Mouse (Mus musculus): ENCODE results near the gene Pex14.
A peak's percentile ranks its signal among the peaks of the same experiment; 100 is the strongest.
"Not testable (repeated sequence)": the region's sequence is repeated elsewhere in the genome, so short reads cannot be mapped to it uniquely, and the experiment has no call there.

Gene Pex14

DNA sequence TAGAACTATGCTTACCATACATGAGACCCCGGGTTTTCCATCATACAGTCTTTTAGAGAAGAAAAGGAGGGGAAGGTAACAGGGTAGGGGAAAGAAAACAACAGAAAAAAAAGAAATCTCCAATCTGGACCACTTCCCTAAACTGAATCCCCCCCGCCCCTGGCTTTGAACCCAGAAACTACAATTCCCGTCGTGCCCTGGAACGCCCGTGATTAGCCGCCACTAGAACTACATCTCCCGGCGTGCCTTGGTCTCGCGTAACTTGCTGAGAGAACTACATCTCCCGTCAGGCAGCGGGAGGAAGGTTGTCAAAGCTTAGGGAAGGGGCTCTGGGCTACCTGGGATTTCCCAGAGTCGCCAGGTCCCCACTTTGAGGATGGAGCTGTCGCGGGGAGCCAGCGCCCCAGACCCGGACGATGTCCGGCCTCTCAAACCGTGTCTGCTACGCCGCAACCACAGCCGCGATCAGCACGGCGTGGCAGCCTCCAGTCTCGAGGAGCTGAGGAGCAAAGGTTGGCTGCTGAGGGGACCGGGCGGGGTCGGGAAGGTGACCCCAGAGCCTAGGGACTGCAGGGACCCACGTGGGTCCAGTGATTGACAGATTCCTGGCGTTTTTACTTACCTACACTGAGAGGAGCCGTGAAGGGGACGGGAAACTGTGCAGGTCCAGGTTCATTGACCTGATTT is 4.3 kb upstream of the Pex14 start, which contains the start of gene Dffa:
Dffa (plus strand) TSS at position 272 of the 687 bp plus-strand sequence.
- DNase-seq (ENCODE audit: low spot score in 2 of 2): peak; percentile 78 to 84

DNA sequence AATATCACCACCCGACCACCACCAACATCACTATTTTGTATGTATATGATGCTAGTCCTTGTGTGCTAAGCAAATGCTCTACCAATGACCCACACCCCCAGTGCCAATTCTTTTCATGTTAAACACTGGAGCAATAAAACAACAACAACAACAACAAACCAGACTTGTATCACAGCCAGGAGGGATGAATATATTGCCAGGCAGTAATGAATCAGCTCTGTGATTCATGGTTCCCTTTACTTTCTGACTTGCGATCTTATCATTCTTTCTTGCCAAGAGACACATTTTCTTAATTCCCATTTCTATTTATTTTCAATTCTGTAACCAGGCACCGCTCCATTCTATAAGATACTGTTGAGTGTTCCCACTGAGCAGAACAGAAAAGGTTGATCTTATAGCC is 1.8 kb upstream of the Pex14 start:
- DNase-seq (ENCODE audit: low spot score in 2 of 2): no peak

DNA sequence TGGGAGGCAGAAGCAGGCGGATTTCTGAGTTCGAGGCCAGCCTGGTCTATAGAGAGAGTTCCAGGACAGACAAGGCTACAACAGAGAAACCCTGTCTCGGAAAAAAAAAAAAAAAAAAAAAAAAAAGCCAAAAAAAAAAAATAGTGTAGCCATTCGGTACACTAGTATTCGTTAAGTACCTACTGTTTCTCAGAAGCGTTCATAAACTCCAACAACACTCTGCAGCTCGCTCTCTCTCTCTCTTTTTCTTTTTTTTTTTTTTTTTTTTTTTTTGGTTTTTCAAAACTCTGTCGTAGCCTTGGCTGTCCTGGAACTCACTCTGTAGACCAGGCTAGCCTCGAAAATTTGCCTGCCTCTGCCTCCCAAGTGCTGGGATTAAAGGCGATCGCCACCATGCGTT is 773 bp upstream of the Pex14 start:
- DNase-seq (ENCODE audit: low spot score in 2 of 2): not testable (repeated sequence)

DNA sequence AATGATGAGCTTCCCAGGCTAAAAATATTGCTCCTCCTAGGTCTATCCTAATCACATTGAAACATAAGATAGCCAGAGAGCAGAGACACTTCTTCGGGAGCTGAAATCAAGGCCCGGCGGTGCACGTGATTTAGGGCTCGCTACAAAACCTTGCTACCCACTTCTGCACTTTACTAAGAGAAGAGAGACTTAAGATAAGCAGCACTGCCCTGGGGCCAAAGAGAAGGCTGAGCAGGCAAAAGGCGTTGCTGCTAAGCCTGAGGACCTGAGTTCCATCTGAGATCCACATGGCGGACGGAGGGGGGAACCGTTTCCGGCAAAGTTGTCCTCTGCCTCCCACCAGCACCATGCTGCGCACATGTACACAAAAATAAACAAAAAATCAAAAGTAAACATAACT is 1.1 kb downstream of the Pex14 start:
- no peak for DNase-seq (ENCODE audit: low spot score in 2 of 2)

DNA sequence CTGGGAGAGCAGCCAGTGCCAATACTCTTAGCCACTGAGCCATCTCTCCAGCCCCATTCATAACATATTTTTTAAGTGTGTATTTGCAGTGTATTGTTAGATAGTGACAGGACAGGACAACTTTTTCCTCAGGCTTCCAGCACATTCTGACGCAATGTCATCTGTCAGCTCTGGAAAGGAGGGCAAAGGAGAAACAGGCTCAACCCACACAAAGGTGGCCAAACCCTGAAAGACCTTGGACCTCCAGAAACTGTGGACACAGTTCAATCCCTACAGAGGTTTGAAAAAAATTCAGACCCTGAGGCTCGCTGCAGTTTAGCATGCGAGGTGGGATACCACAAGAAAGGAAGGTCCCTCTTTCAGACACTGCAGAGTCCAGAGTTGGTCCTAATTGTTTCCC is 1.7 kb downstream of the Pex14 start:
- DNase-seq (ENCODE audit: low spot score in 2 of 2): no peak

DNA sequence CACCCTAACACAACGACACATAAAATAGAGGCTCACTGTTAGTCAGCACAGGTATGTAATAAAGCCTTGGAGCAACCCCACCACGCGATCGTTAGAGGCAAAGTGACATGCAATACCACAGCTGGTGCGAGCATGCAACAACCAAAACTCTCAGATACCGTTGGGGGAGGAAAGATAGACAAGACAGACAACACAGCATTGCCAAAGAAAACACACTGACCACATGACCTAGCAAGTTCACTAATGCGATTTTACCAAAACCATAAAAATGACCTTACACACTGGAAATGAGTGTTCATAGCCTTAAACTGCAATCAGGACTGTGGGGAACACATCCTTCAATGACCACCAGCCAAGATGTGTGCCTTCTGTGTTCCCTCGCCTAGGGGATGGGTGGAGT is 8.3 kb downstream of the Pex14 start:
- DNase-seq (ENCODE audit: low spot score in 2 of 2): no peak

DNA sequence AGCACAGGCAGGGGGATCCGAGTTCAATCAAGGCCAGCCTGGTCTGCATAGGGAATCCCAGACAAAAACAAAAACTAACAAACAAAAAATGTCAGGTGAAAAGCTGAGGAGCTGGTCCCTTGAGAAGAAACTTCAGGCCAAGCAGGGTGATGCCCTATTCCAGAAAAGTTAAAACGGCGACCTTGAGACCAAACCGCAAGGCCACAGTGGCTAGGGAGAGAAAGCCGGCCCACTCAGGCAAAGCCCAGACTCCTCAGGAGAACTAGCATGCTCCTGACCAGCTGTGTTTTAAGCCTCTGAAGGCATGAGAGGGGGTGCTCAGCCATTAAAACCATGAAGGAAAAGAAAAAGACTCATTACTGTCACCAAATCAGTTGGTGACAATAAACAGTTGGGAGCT is 14.3 kb downstream of the Pex14 start:
- DNase-seq (ENCODE audit: low spot score in 2 of 2): no peak

DNA sequence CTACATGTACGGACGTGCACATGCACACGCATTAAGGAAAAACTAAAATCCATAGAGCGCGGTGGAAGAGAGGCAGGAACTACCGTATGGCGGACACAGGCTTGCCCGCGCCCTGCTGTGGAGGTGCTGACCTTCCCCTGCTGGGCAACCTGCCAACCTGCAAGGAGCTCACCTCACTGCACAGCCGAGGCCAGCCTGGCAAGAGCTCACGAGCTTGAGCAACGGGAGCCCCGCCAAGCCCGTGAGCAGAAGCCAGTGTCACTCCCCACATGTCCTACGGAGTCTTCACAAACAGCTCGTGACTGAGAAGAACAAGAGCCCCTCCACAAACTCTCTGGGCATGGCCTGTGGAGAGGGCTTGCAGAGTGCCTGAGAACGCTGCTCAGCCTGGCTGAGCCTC is 18.1 kb downstream of the Pex14 start:
- no peak for DNase-seq (ENCODE audit: low spot score in 2 of 2)

DNA sequence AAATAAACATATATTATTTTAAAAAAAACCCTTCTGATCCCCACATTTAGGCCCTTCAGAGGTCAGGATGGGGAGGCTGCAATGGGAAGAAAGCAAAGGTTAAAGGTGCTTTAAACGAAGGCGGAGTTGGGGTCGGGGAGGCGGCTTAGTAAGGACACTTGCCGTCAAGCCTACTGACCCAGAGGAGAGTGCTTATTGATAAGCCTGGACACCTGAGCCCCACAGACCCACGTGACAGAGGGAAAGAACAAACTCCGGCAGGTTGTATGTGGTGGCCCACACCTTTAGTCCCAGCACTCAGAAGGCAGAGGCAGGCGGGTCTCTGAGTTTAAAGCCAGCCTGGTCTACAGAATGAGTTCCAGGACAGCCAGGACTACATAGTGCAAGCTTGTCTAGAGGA is 19.6 kb downstream of the Pex14 start:
- DNase-seq (ENCODE audit: low spot score in 2 of 2): no peak

DNA sequence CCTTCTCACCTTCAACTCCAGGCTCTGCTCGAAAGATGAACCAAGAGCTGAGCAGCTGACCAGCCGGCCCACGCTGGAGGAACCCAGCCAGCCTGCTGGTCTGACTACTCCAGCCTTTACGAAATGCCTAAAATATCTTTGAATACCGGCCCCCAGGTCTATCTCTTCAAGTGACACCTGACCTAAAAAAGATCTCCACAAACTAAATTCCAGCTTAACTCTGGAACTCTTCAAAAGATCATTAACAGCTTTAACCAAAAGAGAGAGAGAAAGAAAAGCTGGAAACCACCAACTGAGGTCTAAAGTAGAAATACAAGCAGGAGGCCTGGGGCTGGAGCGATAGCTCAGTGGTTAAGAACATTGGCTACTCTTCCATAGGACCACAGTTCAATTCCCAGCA is 20.0 kb downstream of the Pex14 start:
- no peak for DNase-seq (ENCODE audit: low spot score in 2 of 2)

DNA sequence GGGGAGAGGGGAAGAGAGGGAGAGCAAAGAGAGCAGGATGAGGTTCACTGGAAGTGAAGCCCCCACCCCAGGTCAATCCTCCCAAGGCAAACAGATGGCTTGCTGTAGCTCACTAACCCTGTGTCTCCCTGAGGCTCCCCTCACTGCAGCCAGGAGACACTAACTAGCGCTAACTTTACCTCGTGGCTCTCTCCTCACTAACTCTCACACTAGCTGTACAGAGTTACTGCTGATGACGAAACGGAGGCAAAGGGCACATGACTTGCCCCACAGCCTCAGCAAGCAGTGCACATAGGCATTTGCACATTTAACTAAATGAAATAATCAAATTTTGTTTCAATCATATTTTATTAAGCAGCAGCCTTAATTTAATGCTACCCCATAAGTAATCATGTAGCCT is 21.4 kb downstream of the Pex14 start:
- no peak for DNase-seq (ENCODE audit: low spot score in 2 of 2)

DNA sequence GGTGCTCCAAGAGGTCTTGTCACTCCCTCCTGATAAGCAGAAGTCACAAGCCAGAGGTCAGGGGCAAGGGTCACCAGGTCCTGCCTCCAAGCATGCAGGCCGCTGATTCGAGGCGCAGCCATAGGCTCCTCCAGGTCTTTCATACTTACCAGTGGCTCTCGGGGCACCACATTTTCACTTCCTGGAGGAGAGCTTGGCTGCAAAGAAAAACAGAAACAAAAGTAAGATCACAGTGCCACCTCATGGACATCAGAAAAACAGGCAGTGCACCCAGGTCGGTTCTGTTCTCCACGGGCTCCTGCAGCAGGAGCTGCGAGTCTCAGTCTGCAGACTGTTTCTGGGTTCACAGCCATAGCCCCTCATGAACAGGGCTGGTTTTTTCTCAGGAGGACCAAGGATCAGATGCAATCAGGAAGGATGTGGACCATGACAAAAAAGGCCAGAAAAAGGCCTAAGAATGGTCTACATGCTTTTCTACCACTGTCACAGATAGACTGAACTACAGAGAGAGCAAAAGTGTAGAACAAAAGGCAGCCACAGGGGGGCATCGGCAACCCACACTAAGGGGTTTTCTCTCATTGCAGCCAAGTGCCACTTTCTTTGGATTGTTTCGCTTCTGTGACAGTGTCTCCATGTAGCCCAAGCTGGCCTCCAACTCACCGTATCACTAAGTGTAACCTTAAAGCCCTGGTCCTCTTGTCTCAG is 23.7 kb downstream of the Pex14 start:
- DNase-seq (ENCODE audit: low spot score in 2 of 2): peak; percentile 62 to 70

DNA sequence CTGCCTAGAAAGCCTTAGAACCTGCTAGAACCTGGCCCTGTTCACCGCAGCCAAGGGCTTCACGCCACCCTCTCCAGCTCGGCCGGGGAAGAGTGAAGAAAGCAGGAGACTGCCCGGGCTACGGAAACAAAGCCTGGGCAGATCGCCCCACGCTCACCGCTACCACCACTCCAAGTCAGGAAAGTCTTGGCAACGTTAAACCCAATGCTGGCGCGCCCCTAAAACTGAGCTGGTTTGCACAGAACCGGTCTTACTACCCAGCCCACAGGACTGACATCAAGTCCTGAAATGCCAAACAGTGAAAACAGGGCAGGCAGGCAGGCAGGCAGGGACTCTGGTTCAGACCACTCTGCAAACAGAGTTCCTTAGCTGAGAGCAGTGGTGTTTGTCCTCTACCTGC is 24.6 kb downstream of the Pex14 start:
- no peak for DNase-seq (ENCODE audit: low spot score in 2 of 2)

DNA sequence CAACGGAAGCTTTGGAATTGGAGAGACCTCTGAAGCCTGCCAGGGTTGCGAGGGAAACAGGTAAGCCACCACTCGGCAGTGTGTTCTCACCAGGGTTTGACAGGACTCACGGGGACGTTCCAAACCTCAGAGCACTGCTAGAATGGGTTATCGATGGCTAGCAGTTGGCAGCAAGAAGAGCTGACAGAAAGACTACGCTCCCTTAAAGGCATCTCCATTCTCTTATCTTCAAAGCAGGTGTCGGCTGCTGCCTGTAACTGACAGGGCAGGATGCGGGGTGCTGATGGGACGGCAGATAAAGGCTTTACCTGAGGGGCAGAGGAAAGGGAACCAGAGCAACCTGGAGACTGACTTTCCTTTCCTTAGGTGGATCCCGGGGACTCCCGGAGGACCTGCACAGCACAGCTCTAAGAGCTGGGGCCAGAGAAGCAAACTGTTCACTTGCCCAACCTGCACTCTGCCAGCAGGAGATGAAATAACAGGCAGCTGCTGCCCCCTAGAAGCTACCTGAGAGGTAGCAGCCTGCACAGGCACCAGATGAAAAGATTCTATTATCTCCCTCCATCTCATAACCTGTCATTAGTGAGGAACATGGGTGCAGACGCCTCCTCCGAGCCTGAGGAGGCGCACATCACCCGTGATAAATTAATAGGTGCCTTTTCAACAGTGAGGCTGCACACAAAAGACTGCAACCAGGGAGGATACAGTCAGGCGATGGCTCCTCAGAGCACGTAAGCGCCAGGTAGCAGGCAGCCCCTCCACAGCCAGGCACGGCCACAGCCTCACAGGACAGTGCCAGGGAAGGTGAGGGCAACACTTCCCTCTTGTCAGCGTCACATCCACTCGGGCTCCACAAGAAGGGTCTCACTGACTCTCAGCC is 32.8 kb downstream of the Pex14 start:
- no peak for DNase-seq (ENCODE audit: low spot score in 2 of 2)

DNA sequence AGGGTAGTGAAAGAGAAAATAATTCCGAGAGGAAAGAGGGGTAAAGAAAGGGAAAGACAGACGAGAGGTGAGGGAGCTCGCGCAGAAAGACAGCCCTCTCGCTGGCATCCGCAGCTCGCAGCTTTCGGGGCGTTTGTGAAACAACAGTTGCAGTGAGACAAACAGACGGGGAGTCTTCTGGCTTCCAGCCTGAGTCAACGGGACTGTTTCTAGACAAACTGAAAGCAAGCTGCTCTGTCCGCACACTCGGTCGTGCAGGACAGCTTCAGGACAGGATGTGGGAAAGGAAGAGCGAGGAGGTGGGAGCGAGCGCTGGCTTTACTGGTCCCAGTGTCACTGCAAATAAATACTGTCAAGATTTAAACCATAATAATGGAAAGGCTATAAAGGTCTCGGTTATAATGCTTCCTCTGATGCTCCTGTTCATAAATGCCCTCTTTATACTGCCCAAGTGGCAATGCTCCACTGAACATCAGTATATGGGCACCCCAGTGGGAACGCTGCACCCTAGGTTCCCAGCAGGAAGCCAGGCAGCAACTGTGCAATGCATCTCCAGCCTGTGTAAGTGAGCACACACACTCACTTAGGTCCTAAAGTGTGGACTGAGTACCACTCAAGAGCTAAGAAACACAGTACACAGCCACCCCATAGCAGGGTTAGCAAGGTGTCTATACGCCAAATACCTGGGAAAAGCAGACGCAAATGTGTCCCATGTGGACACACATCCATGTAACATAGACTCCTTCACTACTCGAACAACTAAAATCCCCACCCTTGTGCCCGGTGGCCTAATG is 35.4 kb downstream of the Pex14 start:
- DNase-seq (ENCODE audit: low spot score in 2 of 2): no peak

DNA sequence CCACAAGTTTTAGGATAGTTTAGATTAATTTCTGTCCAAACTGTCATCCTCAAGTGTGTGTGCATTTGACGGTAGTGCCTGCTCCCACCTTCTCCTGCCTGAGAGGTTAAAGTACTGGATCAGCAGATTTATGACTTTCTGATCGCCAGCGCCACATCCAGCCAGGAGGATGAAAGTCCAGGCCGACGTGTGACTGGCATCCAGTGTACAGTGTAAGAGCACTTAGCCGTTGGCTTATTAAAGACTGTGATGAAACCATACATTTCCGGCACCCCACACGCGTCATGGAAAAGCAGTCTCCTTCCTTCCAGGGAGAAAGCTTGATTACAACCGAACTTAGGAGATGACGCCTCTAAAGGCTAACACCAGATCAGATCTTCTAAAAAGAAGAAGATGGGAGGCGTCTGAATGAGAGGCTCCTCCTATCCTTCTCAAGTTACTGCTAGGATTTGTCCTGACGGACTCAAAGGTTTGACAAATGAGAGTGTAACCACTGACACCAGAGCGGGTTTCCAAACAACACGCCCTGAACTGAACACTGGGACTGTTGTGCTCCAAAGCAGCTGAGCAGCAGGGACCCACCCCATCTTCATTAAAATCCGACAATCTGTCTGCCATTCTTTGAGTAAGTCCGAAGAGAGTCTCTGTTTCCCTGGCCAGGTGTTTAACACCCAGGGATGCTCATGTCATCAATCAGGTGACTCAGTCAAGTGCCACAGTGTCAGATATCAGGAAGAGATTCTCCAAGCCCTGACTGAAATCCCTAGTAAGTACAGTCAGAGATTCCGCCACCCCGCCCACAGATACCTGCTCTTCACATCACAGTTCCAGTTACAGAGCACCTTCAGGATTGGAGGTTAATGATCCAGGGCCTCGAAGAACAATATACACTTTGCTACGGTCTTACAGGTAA is 37.0 kb downstream of the Pex14 start:
- no peak for DNase-seq (ENCODE audit: low spot score in 2 of 2)

DNA sequence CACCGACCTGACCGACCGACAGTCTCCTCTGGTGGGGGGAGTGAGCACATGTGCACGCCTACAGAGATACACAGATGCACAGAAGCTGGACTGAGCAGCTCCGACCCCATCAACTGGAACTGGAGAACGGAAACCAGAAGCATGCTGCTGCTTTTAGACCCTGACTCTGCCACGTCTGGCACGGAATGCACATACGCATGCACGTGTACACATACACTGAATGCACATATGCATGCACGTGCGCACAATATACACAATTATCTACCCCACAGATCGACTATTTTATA is 38.3 kb downstream of the Pex14 start:
- DNase-seq (ENCODE audit: low spot score in 2 of 2): no peak

DNA sequence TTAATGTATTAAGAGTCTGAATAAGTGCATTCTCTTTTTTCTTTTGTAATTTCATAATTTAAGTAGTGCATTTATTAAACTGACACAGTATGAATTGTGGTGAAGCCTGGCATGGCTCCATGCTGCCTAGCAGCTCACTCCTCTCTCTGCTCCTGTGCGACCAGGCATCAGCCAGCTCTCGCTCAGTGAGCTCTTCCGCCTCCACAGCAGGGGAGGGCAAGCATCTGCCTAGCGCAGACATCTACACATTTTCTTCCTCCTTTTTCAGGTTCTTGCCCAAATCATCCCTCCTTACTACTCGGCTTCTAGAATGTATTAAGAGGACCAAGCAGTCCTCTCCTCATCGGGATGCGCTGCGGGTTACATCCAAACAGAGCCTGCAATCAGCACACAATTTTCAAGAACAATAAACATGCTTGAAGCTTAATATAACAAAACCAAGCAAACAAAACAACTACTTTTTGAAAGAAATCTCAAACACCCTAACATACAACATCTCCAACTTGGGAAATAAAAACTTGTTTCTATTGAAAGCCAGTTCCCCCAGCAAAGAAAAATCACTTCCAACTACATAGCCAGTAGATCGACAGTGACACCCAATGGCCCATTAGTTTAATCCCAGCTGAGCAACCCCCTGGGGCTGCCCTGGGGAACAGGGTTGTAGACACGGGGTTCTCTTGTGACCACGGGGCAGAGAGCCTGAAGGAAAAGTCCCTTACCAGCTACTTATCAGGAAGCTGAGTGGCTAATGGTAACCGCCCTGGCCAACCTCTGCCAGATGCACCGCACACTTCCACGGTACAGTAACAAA is 38.9 kb downstream of the Pex14 start:
- DNase-seq (ENCODE audit: low spot score in 2 of 2): no peak

DNA sequence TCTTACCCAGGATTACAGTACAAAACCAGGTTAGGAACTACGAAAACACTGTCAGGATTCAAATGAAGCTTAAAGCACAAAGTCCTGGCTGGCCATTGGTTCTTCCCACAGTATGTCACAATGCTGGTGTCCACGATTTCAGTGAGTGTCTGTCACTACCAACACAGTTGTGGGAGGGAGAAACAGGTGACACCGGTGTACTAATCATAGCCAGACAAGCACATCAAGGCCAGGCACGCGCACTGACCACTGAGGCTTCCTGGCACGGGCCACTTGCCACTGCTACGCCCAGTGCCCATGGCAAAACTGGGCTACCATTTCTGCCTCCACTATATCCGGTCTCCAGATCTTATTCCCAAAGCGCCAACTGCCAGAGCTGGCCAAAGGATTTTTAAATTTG is 40.0 kb downstream of the Pex14 start:
- no peak for DNase-seq (ENCODE audit: low spot score in 2 of 2)

DNA sequence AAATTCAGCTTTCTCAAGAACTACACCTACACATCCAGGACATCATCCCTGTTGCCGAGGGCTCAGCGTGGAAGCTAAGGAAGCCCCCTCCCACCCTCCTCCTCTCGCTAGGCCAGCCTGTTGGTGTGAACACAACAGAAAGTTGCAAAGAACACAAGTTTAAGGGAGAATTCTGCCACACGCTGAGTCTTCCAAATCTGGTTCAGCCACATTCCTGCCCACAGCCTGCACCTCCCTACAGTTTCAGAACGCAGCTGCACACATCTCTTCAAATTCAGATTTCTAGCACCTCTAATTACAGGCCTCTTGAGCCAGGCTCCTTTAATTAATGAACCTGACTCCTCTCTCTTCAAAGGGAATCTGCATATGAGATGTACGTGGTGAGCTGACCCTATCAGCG is 41.4 kb downstream of the Pex14 start:
- no peak for DNase-seq (ENCODE audit: low spot score in 2 of 2)

All from natural killer cell, adult 2 months (primary cell).